Mouse (Mus musculus) left cerebral cortex, adult 6 months (tissue): ENCODE data around the gene Wdr75. TPM values are rescaled to one million over a fixed set of nuclear protein-coding genes. Genes with fewer than 3 reads are reported as not detected.

ENCODE experiments used
- long read RNA-seq, 2 experiments: library from polyadenylated mRNA; unstranded; transcript quantifications; one replicate each; pipeline ENCODE4 v2.0.0; 2019 to 2020
- polyA plus RNA-seq: library from polyadenylated mRNA; unstranded; fragments of <200 nt; fragmentation: Nextera tagmentation; gene quantifications from 2 replicates; pipeline ENCODE4 v1.2.3, GENCODE M21; 2021

Wdr75 gene
- polyA plus RNA-seq = 29.6 and 31.7 TPM in 2 replicates
- long read RNA-seq, experiment 1, transcript Wdr75-201 (21 exons, 2,953 nt) = major isoform, 132 of 162 reads
- long read RNA-seq, experiment 1, partial matches to known transcripts = 8 of 162 reads
- long read RNA-seq, experiment 1, other reads (novel, unspliced or antisense) = 20 of 162 reads
- long read RNA-seq, experiment 2, transcript Wdr75-201 (21 exons, 2,953 nt) = major isoform, 9 of 22 reads
- long read RNA-seq, experiment 2, partial matches to known transcripts = 11 of 22 reads
- long read RNA-seq, experiment 2, other reads (novel, unspliced or antisense) = 2 of 22 reads

GRCm38 (mm10) chr1:45794969-45795908 lies at the start of gene Wdr75:
Gene Wdr75 (plus strand): TSS chr1:45795166.

Other genes with a start within 250 kb of the Wdr75 start
- not detected in 2 replicates for gene Gm5269, start 95.1 kb downstream of the Wdr75 start, polyA plus RNA-seq
- gene Slc40a1, start 131.4 kb downstream of the Wdr75 start, polyA plus RNA-seq = 12.3 and 12.8 TPM in 2 replicates